Mouse (Mus musculus) forebrain, embryonic 14.5 days (tissue): Measurements from ENCODE around the gene Kcnk10. TPM values are rescaled to one million over a fixed set of nuclear protein-coding genes. Genes with fewer than 3 reads are reported as not detected.

ENCODE experiments used
- ATAC-seq: fragments of 200-750 bp; cut with Nextera tagmentation; 2 replicates; pipeline ENCODE4 v1.8.0; 2017; ENCODE audit warnings: mild to moderate bottlenecking, moderate library complexity
- DNase-seq: peaks from one replicate; pipeline ENCODE4 v3.0.0-alpha.2; 2015; ENCODE audit warnings: low spot score
- H3K27ac ChIP-seq: fragments of 300-500 bp; sonication (generic); 2 replicates; pipeline ENCODE4 v1.5.1; 2014; ENCODE audit warnings: low read depth, mild to moderate bottlenecking, control low read depth, low read length, moderate library complexity
- H3K27me3 ChIP-seq: fragments of 300-500 bp; sonication (generic); replicated peaks from 2 replicates; pipeline ENCODE4 v1.6.1; 2014; ENCODE audit warnings: low read length, control low read depth, mixed read lengths; ENCODE audit not compliant: control insufficient read depth, insufficient read depth
- H3K36me3 ChIP-seq: fragments of 300-500 bp; sonication (generic); 2 replicates; pipeline ENCODE4 v1.6.1; 2014; ENCODE audit warnings: low read length, control low read depth; ENCODE audit not compliant: control insufficient read depth, insufficient read depth
- H3K4me1 ChIP-seq: fragments of 300-500 bp; sonication (generic); 2 replicates; pipeline ENCODE4 v1.6.1; 2014; ENCODE audit warnings: antibody characterized with exemption, low read length, control low read depth; ENCODE audit not compliant: control insufficient read depth, insufficient read depth
- H3K4me2 ChIP-seq: fragments of 300-500 bp; sonication (generic); 2 replicates; pipeline ENCODE4 v1.6.1; 2014; ENCODE audit warnings: mild to moderate bottlenecking, control low read depth, low read length
- H3K4me3 ChIP-seq: fragments of 300-500 bp; sonication (generic); 2 replicates; pipeline ENCODE4 v1.5.1; 2014; ENCODE audit warnings: low read depth, low read length, control low read depth
- H3K9ac ChIP-seq: fragments of 300-500 bp; sonication (generic); 2 replicates; pipeline ENCODE4 v1.6.1; 2014; ENCODE audit warnings: mild to moderate bottlenecking, low read length, control low read depth, moderate library complexity
- H3K9me3 ChIP-seq: fragments of 300-500 bp; sonication (generic); replicated peaks from 2 replicates; pipeline ENCODE4 v1.6.1; 2016; ENCODE audit warnings: low read length, control low read depth, mixed read lengths; ENCODE audit not compliant: control insufficient read depth
- WGBS: fragments of 180-500 bp; shearing (Covaris S2); extraction: QIAGEN DNeasy Blood & Tissue Kit; methylation state at CpG from one replicate; pipeline ENCODE4 v1.1.7; 2014; 5-methylcytosine and 5-hydroxymethylcytosine counted together
- polyA plus RNA-seq: library from polyadenylated mRNA; unstranded; fragments of >200 nt; fragmentation: Nextera tagmentation; extraction: Ambion mirVana; gene quantifications from 2 replicates; pipeline ENCODE4 v1.2.1, GENCODE M21; 2014

Gene Kcnk10
- polyA plus RNA-seq, 1 experiment from 2014 or later = 39.5 TPM

GRCm38 (mm10) chr12:98544545-98545250 lies 33.4 kb downstream of the Kcnk10 start:
- Histone ChIP-seq H3K9me3 (no peaks in the 10 kb centered on the region), H3K4me2 (no peak overlapping the region), H3K36me3 (peaks cover 4% of the 10 kb centered on the region; the same call in 1 of the 2 replicates), H3K4me3 (no peak overlapping the region), H3K27me3 (no peaks in the 10 kb centered on the region), H3K27ac (no peak overlapping the region), H3K9ac (no peak overlapping the region), H3K4me1 (no peaks in the 10 kb centered on the region)
- WGBS = 77% methylated on average over 9 of the region's 9 CpGs
- DNase-seq = no peak
- ATAC-seq = no peak

GRCm38 (mm10) chr12:98536760-98537159 lies 41.4 kb downstream of the Kcnk10 start:
- Histone ChIP-seq H3K4me1 (no peaks in the 10 kb centered on the region), H3K9me3 (no peaks in the 10 kb centered on the region), H3K36me3 (peaks cover 21% of the 10 kb centered on the region; the same call in 1 of the 2 replicates), H3K4me2 (no peak overlapping the region), H3K9ac (no peak overlapping the region), H3K27me3 (no peaks in the 10 kb centered on the region), H3K27ac (no peak overlapping the region), H3K4me3 (no peak overlapping the region)
- DNase-seq (no peak), ATAC-seq (no peak)
- 74% methylated on average over 5 of the region's 5 CpGs for WGBS

DNA sequence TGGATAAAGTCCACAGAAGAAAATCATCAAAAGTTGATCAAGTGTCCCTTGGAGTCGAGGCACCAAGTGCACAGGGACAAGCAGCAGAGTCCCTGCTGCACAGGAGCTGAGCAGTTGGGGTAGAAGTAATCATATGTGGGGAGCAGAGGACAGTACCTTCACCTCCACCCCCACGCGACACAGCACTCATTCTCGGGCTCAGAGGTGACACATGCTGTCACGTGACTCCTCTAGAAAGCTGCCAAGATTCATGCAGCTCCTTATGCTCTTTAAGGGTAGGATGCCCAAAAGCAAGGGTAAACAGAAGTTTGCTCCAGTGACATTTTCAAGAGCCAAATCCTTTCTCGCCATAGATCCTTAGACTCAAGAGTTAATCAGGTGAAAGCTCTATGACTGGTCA lies 42.1 kb downstream of the Kcnk10 start:
- no peak overlapping the region for H3K9ac ChIP-seq
- WGBS = 66% methylated on average over 6 of the region's 6 CpGs
- no peak overlapping the region for H3K27ac ChIP-seq
- peaks cover 24% of the 10 kb centered on the region; the same call in 1 of the 2 replicates for H3K36me3 ChIP-seq
- no peaks in the 10 kb centered on the region for H3K4me1 ChIP-seq
- DNase-seq (peak; percentile 42), ATAC-seq (no peak)
- no peak overlapping the region for H3K4me3 ChIP-seq
- no peaks in the 10 kb centered on the region for H3K9me3 ChIP-seq
- no peaks in the 10 kb centered on the region for H3K27me3 ChIP-seq
- H3K4me2 ChIP-seq = no peak overlapping the region

DNA sequence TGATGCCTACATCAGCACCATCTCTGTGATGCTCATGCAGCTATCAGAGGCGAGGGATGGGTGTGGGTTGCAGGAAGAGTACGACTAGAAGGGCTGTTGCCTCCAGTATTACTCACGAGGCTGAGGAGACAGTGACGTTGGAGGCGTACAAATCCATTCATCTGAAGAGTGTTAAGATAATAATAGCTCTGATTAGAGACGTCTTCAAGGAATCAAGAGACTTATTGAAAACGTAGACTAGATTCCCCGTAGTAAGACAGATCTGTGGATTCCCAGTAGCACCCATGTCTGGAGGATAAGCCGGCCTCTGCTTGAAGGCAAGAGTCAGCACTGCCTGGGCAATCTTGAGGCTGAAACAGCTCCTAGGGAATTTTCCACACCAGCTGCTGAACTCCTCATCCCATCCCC lies 42.6 kb downstream of the Kcnk10 start:
- no peak overlapping the region for H3K9ac ChIP-seq
- H3K36me3 ChIP-seq = peaks cover 24% of the 10 kb centered on the region; the same call in 1 of the 2 replicates
- DNase-seq (no peak), ATAC-seq (no peak)
- H3K27me3 ChIP-seq = no peaks in the 10 kb centered on the region
- no peaks in the 10 kb centered on the region for H3K4me1 ChIP-seq
- H3K4me2 ChIP-seq = no peak overlapping the region
- 88% methylated on average over 9 of the region's 9 CpGs for WGBS
- no peak overlapping the region for H3K4me3 ChIP-seq
- H3K9me3 ChIP-seq = no peaks in the 10 kb centered on the region
- H3K27ac ChIP-seq = no peak overlapping the region

DNA sequence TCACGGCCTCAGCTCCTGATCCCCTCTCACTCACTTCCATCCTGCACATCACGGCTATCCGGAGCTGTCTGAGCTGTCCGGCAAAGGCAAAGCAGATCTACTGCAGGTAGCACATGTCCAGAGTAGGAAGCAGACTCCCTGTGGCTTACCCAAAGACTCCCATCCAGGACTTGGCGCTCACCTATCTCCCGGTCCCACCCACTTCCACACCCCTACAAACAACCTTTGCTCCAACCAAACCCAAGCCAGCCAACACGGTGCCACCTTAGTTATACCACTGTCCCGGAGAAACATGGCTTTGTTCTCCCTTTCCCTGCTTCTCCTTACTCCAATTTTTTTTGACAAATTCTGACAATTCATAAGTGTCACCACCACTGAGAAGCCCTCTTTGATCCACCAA lies 49.5 kb downstream of the Kcnk10 start:
- no peaks in the 10 kb centered on the region for H3K9me3 ChIP-seq
- no peaks in the 10 kb centered on the region for H3K27me3 ChIP-seq
- 0 out of 2 replicates have a peak, but pooled peaks cover 6% of the 10 kb centered on the region for H3K4me1 ChIP-seq
- 97% methylated on average over 8 of the region's 8 CpGs for WGBS
- no peak for DNase-seq
- H3K27ac ChIP-seq = no peak overlapping the region
- no peak for ATAC-seq
- peaks cover 32% of the 10 kb centered on the region for H3K36me3 ChIP-seq
- H3K9ac ChIP-seq = no peak overlapping the region
- no peak overlapping the region for H3K4me3 ChIP-seq
- no peak overlapping the region for H3K4me2 ChIP-seq

- no peak for DNase-seq
- Histone ChIP-seq H3K4me1 (0 out of 2 replicates have a peak, but pooled peaks cover 6% of the 10 kb centered on the region), H3K36me3 (peaks cover 25% of the 10 kb centered on the region), H3K27me3 (no peaks in the 10 kb centered on the region), H3K9me3 (no peaks in the 10 kb centered on the region), H3K27ac (0 out of 2 replicates have a peak overlapping the region, but pooled peaks have one; percentile 44), H3K9ac (no peak overlapping the region), H3K4me2 (no peak overlapping the region), H3K4me3 (no peak overlapping the region)
- ATAC-seq = no peak
- 89% methylated on average over 8 of the region's 8 CpGs for WGBS
Observed at GRCm38 (mm10) chr12:98525361-98525760, 52.7 kb downstream of the Kcnk10 start.

GRCm38 (mm10) chr12:98524331-98525311 lies 53.5 kb downstream of the Kcnk10 start:
- DNase-seq (peak; percentile 78), ATAC-seq (peak; percentile 68)
- Histone ChIP-seq H3K4me1 (0 out of 2 replicates have a peak, but pooled peaks cover 6% of the 10 kb centered on the region), H3K9ac (no peak overlapping the region), H3K27me3 (no peaks in the 10 kb centered on the region), H3K9me3 (no peaks in the 10 kb centered on the region), H3K4me2 (no peak overlapping the region), H3K4me3 (no peak overlapping the region), H3K27ac (peak overlapping the region; percentile 45), H3K36me3 (peaks cover 25% of the 10 kb centered on the region)
- 37% methylated on average over 13 of the region's 13 CpGs for WGBS

DNA sequence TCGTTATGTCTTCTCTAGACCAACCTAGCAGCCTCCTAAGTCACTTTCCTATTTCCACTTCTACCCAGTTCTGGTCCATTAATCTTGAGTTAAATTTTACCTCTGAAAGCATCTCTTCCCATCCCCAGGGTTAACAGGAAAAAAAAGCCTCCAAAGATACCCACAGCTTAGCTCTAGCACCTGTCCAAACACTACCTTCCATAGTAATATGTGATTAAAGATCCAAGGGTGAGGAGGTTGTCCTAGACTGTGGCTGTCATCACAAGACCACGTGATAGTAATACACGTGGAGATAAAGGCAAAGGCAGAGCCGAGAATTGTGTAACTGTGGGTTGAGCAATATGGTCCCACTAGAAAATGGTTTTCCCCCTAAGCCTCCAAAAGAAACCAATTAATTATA lies 56.8 kb downstream of the Kcnk10 start:
- Histone ChIP-seq H3K27me3 (no peaks in the 10 kb centered on the region), H3K9me3 (no peaks in the 10 kb centered on the region), H3K4me2 (no peak overlapping the region), H3K27ac (no peak overlapping the region), H3K4me3 (no peak overlapping the region), H3K9ac (no peak overlapping the region), H3K4me1 (0 out of 2 replicates have a peak, but pooled peaks cover 6% of the 10 kb centered on the region), H3K36me3 (peaks cover 24% of the 10 kb centered on the region)
- ATAC-seq (no peak), DNase-seq (no peak)
- 95% methylated on average over 4 of the region's 4 CpGs for WGBS
